Mouse (Mus musculus): ENCODE measurements around the gene Glce. TPM values are rescaled to one million over a fixed set of nuclear protein-coding genes. Genes with fewer than 3 reads are reported as not detected.
A peak's percentile ranks its signal among the peaks of the same experiment; 100 is the strongest.

Gene Glce
- total and polyA plus RNA-seq, 2 experiments = 3.0 to 18.3 TPM

DNA sequence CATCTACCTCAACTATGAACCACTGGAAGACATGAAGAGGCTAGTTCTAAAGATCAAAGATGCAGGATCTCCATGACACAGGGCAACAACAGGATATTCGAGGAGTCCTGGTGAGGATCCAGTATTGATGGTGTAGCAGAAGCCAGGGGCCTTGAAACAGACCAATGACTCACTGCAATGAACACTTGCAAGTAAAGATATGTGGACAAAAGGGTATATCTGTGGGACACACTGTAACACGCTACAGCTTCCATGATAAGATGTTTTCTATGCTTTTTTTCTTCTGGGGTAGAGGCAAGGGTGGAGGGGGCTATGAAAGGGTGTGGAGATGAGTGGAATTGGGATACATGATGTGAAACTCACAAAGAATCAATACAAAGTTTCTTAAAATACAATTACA is 36.9 kb downstream of the Glce start:
- H3K27ac ChIP-seq (replicated peaks; ENCODE audit: insufficient read depth, low read depth, low read length) = no peak overlapping the region
- no peak overlapping the region for H3K4me3 ChIP-seq (ENCODE audit: insufficient read depth, low read depth, low read length)
- DNase-seq (ENCODE audit: extremely low read depth, low read depth, low spot score) = no peak
- no peaks in the 10 kb centered on the region for H3K36me3 ChIP-seq (ENCODE audit: control insufficient read depth, insufficient read depth, low read length)
- peaks cover 4% of the 10 kb centered on the region; the same call in 1 of the 2 replicates for H3K4me1 ChIP-seq (ENCODE audit: control insufficient read depth, insufficient read depth, low read length)
- no peak overlapping the region for H3K9ac ChIP-seq (ENCODE audit: low read depth, low read length)
- 91% methylated on average over 2 of the region's 2 CpGs for WGBS
- H3K27me3 ChIP-seq (ENCODE audit: control insufficient read depth, insufficient read depth, low read length) = no peaks in the 10 kb centered on the region
- TF ChIP-seq POLR2A (IDR thresholded peaks at IDR 0.05; ENCODE audit: extremely low read depth, insufficient read depth, low read length) (no peak), CTCF (IDR thresholded peaks at IDR 0.05; ENCODE audit: low read depth, low read length) (no peak)
- peaks cover 2% of the 10 kb centered on the region; the same call in 1 of the 2 replicates for H3K79me2 ChIP-seq (ENCODE audit: control insufficient read depth, insufficient read depth, low read length)

DNA sequence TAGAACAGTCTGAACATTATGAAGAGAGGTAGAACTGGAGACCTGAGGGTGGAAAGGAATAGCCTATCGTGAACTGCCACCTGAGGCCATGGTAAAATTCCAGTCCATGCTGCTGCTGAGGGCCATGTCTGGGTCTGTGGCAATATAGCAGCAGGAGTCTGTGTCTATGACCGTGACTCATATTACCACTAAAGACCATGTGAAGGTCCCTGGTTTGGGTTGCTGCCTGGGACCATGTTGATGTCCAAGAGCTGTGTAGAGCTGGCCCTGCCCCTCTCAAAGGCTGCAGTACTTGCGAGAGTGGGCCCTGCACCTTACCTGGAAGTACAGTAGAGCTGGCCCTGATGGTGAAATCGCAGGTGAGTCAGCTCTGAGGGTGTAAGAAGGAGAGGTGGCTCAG is 37.6 kb downstream of the Glce start:
- Histone ChIP-seq H3K79me2 (ENCODE audit: control insufficient read depth, insufficient read depth, low read length) (peaks cover 2% of the 10 kb centered on the region; the same call in 1 of the 2 replicates), H3K9ac (ENCODE audit: low read depth, low read length) (no peak overlapping the region), H3K27ac (replicated peaks; ENCODE audit: insufficient read depth, low read depth, low read length) (no peak overlapping the region), H3K4me1 (ENCODE audit: control insufficient read depth, insufficient read depth, low read length) (peaks cover 4% of the 10 kb centered on the region; the same call in 1 of the 2 replicates), H3K27me3 (ENCODE audit: control insufficient read depth, insufficient read depth, low read length) (no peaks in the 10 kb centered on the region), H3K4me3 (ENCODE audit: insufficient read depth, low read depth, low read length) (no peak overlapping the region), H3K36me3 (ENCODE audit: control insufficient read depth, insufficient read depth, low read length) (no peaks in the 10 kb centered on the region)
- WGBS = over 99% methylated on average over 4 of the region's 4 CpGs
- TF ChIP-seq CTCF (IDR thresholded peaks at IDR 0.05; ENCODE audit: low read depth, low read length) (no peak), POLR2A (IDR thresholded peaks at IDR 0.05; ENCODE audit: extremely low read depth, insufficient read depth, low read length) (no peak)
- DNase-seq (ENCODE audit: extremely low read depth, low read depth, low spot score) = no peak

DNA sequence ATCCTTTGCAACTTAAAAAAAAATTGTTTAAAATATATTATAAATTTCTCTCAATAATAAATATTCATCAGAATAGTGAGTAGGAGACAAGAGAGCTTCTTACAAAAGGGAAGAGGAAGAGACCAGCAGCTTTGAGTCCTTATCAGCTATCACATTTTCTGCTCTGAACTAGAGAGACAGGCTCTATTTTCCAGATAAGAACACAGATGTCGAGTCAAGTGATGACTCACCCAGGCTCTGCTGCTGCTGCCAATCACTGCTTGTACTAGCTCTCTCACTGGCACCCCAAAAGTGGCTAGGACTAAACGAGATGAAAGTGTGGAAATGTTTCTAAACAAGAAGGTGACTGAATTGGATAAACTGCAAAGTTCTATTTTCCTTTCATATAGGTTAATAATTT is 39.5 kb downstream of the Glce start:
- Histone ChIP-seq H3K79me2 (ENCODE audit: control insufficient read depth, insufficient read depth, low read length) (no peaks in the 10 kb centered on the region; the same call in 1 of the 2 replicates), H3K27ac (replicated peaks; ENCODE audit: insufficient read depth, low read depth, low read length) (no peak overlapping the region), H3K36me3 (ENCODE audit: control insufficient read depth, insufficient read depth, low read length) (no peaks in the 10 kb centered on the region), H3K9ac (ENCODE audit: low read depth, low read length) (no peak overlapping the region), H3K4me1 (ENCODE audit: control insufficient read depth, insufficient read depth, low read length) (peaks cover 4% of the 10 kb centered on the region; the same call in 1 of the 2 replicates), H3K27me3 (ENCODE audit: control insufficient read depth, insufficient read depth, low read length) (no peaks in the 10 kb centered on the region), H3K4me3 (ENCODE audit: insufficient read depth, low read depth, low read length) (no peak overlapping the region)
- WGBS = 24% methylated on average over 2 of the region's 2 CpGs
- TF ChIP-seq POLR2A (IDR thresholded peaks at IDR 0.05; ENCODE audit: extremely low read depth, insufficient read depth, low read length) (no peak), CTCF (IDR thresholded peaks at IDR 0.05; ENCODE audit: low read depth, low read length) (no peak)
- DNase-seq (ENCODE audit: extremely low read depth, low read depth, low spot score) = no peak

DNA sequence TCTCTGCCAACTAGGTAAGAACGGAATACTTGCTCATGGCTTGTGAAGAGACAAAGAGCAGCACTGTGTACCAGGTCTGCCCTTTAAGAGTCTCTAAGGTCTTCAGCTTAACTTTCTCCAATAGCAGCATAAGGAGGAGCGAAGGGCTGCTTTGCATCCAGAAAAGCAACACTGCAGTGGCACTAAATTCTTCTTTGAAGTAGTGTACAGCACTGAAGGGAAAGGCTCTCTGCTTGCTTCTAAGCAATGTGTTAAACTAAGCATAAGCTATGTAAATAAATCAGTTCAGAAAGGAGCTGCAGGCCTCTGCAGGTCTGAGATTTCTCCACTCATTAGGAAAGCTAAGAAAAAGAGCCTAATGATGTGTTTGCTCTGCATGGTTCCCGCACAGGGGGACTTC is 40.9 kb downstream of the Glce start:
- 64% methylated on average over 3 of the region's 3 CpGs for WGBS
- H3K79me2 ChIP-seq (ENCODE audit: control insufficient read depth, insufficient read depth, low read length) = no peaks in the 10 kb centered on the region; the same call in 1 of the 2 replicates
- H3K27ac ChIP-seq (replicated peaks; ENCODE audit: insufficient read depth, low read depth, low read length) = no peak overlapping the region
- TF ChIP-seq CTCF (IDR thresholded peaks at IDR 0.05; ENCODE audit: low read depth, low read length) (no peak), POLR2A (IDR thresholded peaks at IDR 0.05; ENCODE audit: extremely low read depth, insufficient read depth, low read length) (no peak)
- DNase-seq (ENCODE audit: extremely low read depth, low read depth, low spot score) = peak; percentile 19
- H3K36me3 ChIP-seq (ENCODE audit: control insufficient read depth, insufficient read depth, low read length) = no peaks in the 10 kb centered on the region
- no peaks in the 10 kb centered on the region for H3K4me1 ChIP-seq (ENCODE audit: control insufficient read depth, insufficient read depth, low read length)
- no peak overlapping the region for H3K9ac ChIP-seq (ENCODE audit: low read depth, low read length)
- H3K27me3 ChIP-seq (ENCODE audit: control insufficient read depth, insufficient read depth, low read length) = no peaks in the 10 kb centered on the region
- H3K4me3 ChIP-seq (ENCODE audit: insufficient read depth, low read depth, low read length) = no peak overlapping the region

DNA sequence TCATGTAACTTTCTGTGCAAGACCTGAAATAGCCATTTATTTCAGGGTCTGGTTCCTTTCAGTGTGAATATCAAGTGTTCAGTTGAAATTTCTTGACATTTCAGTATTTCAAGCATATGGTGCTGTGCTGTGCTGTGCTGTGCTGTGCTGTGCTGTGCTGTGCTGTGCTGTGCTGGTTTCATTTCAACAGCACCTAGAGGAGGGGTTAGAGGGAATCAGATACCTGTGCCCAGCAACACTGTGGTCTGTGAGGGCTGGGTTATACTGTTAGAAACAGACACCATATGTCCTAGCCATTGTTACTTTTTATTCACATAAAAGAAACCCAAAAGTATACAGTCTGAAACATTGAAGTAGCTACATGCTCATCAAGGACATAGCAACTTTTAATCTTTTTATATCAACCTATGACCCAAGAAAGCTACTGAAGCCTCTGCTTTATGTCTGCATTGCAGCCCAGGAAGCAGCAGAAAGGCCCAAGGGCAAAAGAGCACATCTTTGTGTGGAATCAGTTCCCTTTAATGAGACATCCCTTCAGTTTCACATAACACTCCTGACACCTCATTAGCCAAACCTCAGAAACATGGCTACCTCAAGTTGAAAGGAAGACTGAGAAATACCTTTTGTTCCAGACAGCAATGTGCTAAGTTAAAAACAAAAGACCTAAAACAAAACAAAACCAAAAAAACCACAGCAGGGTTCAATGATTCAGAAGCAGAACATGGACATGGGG is 42.3 kb downstream of the Glce start:
- H3K4me3 ChIP-seq (ENCODE audit: insufficient read depth, low read depth, low read length) = no peak overlapping the region
- no peaks in the 10 kb centered on the region; the same call in 1 of the 2 replicates for H3K79me2 ChIP-seq (ENCODE audit: control insufficient read depth, insufficient read depth, low read length)
- no peak overlapping the region for H3K9ac ChIP-seq (ENCODE audit: low read depth, low read length)
- H3K4me1 ChIP-seq (ENCODE audit: control insufficient read depth, insufficient read depth, low read length) = no peaks in the 10 kb centered on the region
- TF ChIP-seq CTCF (IDR thresholded peaks at IDR 0.05; ENCODE audit: low read depth, low read length) (no peak), POLR2A (IDR thresholded peaks at IDR 0.05; ENCODE audit: extremely low read depth, insufficient read depth, low read length) (no peak)
- no peak overlapping the region for H3K27ac ChIP-seq (replicated peaks; ENCODE audit: insufficient read depth, low read depth, low read length)
- H3K36me3 ChIP-seq (ENCODE audit: control insufficient read depth, insufficient read depth, low read length) = no peaks in the 10 kb centered on the region
- no peak for DNase-seq (ENCODE audit: extremely low read depth, low read depth, low spot score)
- no peaks in the 10 kb centered on the region for H3K27me3 ChIP-seq (ENCODE audit: control insufficient read depth, insufficient read depth, low read length)

DNA sequence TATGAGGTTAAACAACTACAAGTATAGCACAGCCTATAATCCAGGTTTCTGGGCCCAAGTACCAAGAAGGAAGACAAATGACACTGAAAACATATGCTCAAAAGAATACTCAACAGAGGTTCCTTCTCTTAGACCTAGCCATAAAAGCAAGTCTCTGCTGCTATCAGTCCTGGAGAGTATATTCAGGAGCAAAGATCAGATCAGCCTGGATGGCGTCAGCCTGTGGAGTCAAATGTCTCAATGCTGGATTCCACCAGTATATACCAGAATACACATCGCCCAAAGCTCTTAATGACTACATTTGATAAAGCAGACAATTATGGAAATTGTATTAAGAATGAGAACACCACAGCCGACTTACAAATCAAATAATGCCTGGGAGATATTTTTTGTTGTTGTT is 60.2 kb downstream of the Glce start:
- peaks cover 21% of the 10 kb centered on the region; the same call in 1 of the 2 replicates for H3K36me3 ChIP-seq (ENCODE audit: control insufficient read depth, insufficient read depth, low read length)
- H3K9ac ChIP-seq (ENCODE audit: low read depth, low read length) = no peak overlapping the region
- H3K27ac ChIP-seq (replicated peaks; ENCODE audit: insufficient read depth, low read depth, low read length) = no peak overlapping the region
- TF ChIP-seq CTCF (IDR thresholded peaks at IDR 0.05; ENCODE audit: low read depth, low read length) (no peak), POLR2A (IDR thresholded peaks at IDR 0.05; ENCODE audit: extremely low read depth, insufficient read depth, low read length) (no peak)
- no peaks in the 10 kb centered on the region for H3K4me1 ChIP-seq (ENCODE audit: control insufficient read depth, insufficient read depth, low read length)
- DNase-seq (ENCODE audit: extremely low read depth, low read depth, low spot score) = no peak
- 97% methylated on average over 3 of the region's 3 CpGs for WGBS
- H3K4me3 ChIP-seq (ENCODE audit: insufficient read depth, low read depth, low read length) = no peak overlapping the region
- H3K79me2 ChIP-seq (ENCODE audit: control insufficient read depth, insufficient read depth, low read length) = no peaks in the 10 kb centered on the region
- no peaks in the 10 kb centered on the region for H3K27me3 ChIP-seq (ENCODE audit: control insufficient read depth, insufficient read depth, low read length)
